Mouse (Mus musculus) erythroid progenitor cell, adult 5-6 weeks (primary cell): ENCODE results near the gene Gltp. TPM values are rescaled to one million over a fixed set of nuclear protein-coding genes. Genes with fewer than 3 reads are reported as not detected.

ENCODE experiments used
- ATAC-seq: replicated peaks from 2 replicates; pipeline ENCODE4 v1.8.0; 2016; ENCODE audit warnings: moderate number of reproducible peaks, mild to moderate bottlenecking, moderate TSS enrichment, inconsistent platforms; ENCODE audit not compliant: poor library complexity, low FRiP score, severe bottlenecking
- total RNA-seq, 2 experiments: library from RNA; stranded (forward) in 1 of 2; stranded (reverse) in 1 of 2; fragments of 150-400 nt in 1 of 2; fragments of 186-747, 209-891 nt in 1 of 2; gene quantifications; 2 replicates each; pipeline versions ENCODE4 v1.2.3 to v1.2.4; 2015 to 2017; ENCODE audit warnings: low replicate concordance in 2 of 2

The Gltp gene
- total RNA-seq, 2 experiments from 2014 or later = 54.4 to 103 TPM

DNA sequence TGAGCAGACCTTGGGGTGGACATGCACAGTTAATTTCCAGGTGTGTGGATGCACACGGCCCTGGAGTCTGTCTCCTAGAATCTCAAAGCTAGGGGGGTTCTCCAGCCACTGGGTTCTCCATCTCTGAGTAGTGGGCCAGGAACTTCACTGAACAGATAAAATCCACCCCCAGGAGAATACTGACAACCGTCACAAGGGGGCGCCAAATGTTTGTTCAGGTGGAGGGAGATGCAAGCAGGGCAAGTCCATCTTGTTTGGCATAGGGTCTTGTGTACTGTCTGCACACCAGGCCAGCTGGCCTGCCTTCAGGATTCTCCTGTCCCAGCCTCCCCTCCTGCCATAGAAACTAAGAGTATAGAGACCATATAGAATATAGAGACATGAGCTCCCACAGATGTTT lies 65.2 kb downstream of the Gltp start:
- no peak for ATAC-seq

DNA sequence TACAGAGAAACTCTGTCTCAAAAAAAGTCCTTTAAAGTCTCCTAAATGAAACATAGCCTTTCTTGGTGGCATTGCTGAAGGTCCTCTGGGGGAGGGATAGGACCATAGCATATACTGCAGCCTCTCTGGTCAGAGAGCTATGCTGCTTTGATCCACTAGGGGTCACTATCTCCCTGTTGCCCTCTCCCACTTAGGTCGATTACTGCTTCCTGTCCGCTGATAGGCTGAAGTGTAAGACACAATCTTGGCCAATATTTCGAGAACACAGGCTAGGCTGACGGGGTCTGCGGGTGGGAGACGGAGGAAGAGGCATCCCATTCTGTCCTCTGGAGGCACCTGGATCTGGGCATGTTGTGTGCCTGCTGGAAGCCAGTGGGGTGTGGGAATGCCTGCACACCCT lies 70.5 kb downstream of the Gltp start:
- ATAC-seq = no peak

Other genes starting within 250 kb of the Gltp start
- gene Mmab, start 246.9 kb downstream of the Gltp start, total RNA-seq (2015; ENCODE audit: low replicate concordance) = 1.1 and 1.7 TPM in 2 replicates
- gene Mmab, start 246.9 kb downstream of the Gltp start, total RNA-seq (2017; ENCODE audit: low replicate concordance) = 1.1 and 3.3 TPM in 2 replicates
- 2.9 TPM in 1 of 2 replicates, not detected in the other for gene Mvk, start 246.7 kb downstream of the Gltp start, total RNA-seq (2015; ENCODE audit: low replicate concordance)
- gene Mvk, start 246.7 kb downstream of the Gltp start, total RNA-seq (2017; ENCODE audit: low replicate concordance) = not detected in 2 replicates
- 2.9 TPM in 1 of 2 replicates, not detected in the other for gene Fam222a, start 123.0 kb downstream of the Gltp start, total RNA-seq (2015; ENCODE audit: low replicate concordance)
- 0.39 TPM in 1 of 2 replicates, not detected in the other for gene Fam222a, start 123.0 kb downstream of the Gltp start, total RNA-seq (2017; ENCODE audit: low replicate concordance)
- gene Trpv4, start 32.6 kb downstream of the Gltp start, total RNA-seq (2015; ENCODE audit: low replicate concordance) = not detected in 2 replicates
- gene Trpv4, start 32.6 kb downstream of the Gltp start, total RNA-seq (2017; ENCODE audit: low replicate concordance) = 1.5 TPM in 1 of 2 replicates, not detected in the other
- gene Tchp, start 16.8 kb upstream of the Gltp start, total RNA-seq (2015; ENCODE audit: low replicate concordance) = 2.2 and 19.7 TPM in 2 replicates
- 12.5 and 23.8 TPM in 2 replicates for gene Tchp, start 16.8 kb upstream of the Gltp start, total RNA-seq (2017; ENCODE audit: low replicate concordance)
- 113 and 121 TPM in 2 replicates for gene Ankrd13a, start 83.7 kb upstream of the Gltp start, total RNA-seq (2015; ENCODE audit: low replicate concordance)
- 124 and 147 TPM in 2 replicates for gene Ankrd13a, start 83.7 kb upstream of the Gltp start, total RNA-seq (2017; ENCODE audit: low replicate concordance)
- gene Git2, start 84.5 kb upstream of the Gltp start, total RNA-seq (2015; ENCODE audit: low replicate concordance) = 57.0 and 59.5 TPM in 2 replicates
- gene Git2, start 84.5 kb upstream of the Gltp start, total RNA-seq (2017; ENCODE audit: low replicate concordance) = 51.1 and 56.1 TPM in 2 replicates
- gene 1500011B03Rik, start 132.5 kb upstream of the Gltp start, total RNA-seq (2015; ENCODE audit: low replicate concordance) = 11.7 and 11.9 TPM in 2 replicates
- gene 1500011B03Rik, start 132.5 kb upstream of the Gltp start, total RNA-seq (2017; ENCODE audit: low replicate concordance) = 14.5 TPM in 1 of 2 replicates, not detected in the other
- not detected in 2 replicates for gene 4930519G04Rik, start 162.7 kb upstream of the Gltp start, total RNA-seq (2015; ENCODE audit: low replicate concordance)
- not detected in 2 replicates for gene 4930519G04Rik, start 162.7 kb upstream of the Gltp start, total RNA-seq (2017; ENCODE audit: low replicate concordance)
- not detected in 2 replicates for gene Gm9936, start 167.7 kb upstream of the Gltp start, total RNA-seq (2015; ENCODE audit: low replicate concordance)
- not detected in 2 replicates for gene Gm9936, start 167.7 kb upstream of the Gltp start, total RNA-seq (2017; ENCODE audit: low replicate concordance)
- gene Oasl2, start 206.0 kb upstream of the Gltp start, total RNA-seq (2015; ENCODE audit: low replicate concordance) = 8.3 and 14.7 TPM in 2 replicates
- gene Oasl2, start 206.0 kb upstream of the Gltp start, total RNA-seq (2017; ENCODE audit: low replicate concordance) = 3.0 and 4.5 TPM in 2 replicates
- gene Oasl1, start 232.3 kb upstream of the Gltp start, total RNA-seq (2015; ENCODE audit: low replicate concordance) = 5.4 and 9.4 TPM in 2 replicates
- 7.2 and 20.0 TPM in 2 replicates for gene Oasl1, start 232.3 kb upstream of the Gltp start, total RNA-seq (2017; ENCODE audit: low replicate concordance)